In the genomic region with DNA sequence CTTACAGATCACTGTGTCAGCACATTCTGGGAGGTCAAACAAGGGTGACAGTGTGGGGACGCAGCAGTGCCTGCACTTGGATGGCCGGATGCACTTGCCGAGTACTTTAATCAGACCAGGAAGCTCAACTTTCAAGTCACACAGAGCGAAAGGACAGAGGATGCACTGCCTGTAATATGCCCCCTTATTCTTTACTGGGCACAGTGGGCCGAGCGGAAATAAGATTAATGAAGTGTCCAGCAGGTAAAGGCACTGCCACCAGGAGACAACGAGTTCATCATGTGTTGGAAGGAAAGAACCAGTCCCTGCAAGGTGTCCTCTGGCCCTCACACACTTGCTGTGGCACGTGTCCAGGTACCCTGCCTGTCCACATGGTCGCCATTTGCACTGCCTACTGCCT, we compare ENCODE assay signal across 16 mouse cellular contexts.
DNase-seq lines count a peak whose midpoint lies in the region; ATAC-seq and TF ChIP-seq lines count a peak whose summit lies in the region.
"Had no signal": no experiment of that assay in that cellular context is flagged by ENCODE, and none has a peak within 500 bp of the region (broad histone marks: within the 10 kb centered on the region; RNA-seq: fewer than 3 reads in every experiment).

No protein-coding gene starts in this region.

- no peak overlapping the region for H3K4me3 ChIP-seq in forebrain, embryonic 16.5 days (replicated peaks; ENCODE audit: low read length)
- H3K4me3 ChIP-seq in forebrain, embryonic 12.5 days (replicated peaks): no peak overlapping the region
- no peak overlapping the region for H3K4me3 ChIP-seq in ES-E14 (ENCODE audit: insufficient read depth in 1 of 2, low read depth in 1 of 2, low read length in 2 of 2, poor library complexity in 1 of 2, severe bottlenecking in 1 of 2)
- H3K4me3 ChIP-seq: limb, embryonic 15.5 days; midbrain, embryonic 13.5 days; stomach, embryonic 15.5 days had no signal

- H3K36me3 ChIP-seq in forebrain, embryonic 16.5 days (ENCODE audit: control insufficient read depth, insufficient read depth): peaks cover 4% of the 10 kb centered on the region
- H3K36me3 ChIP-seq in forebrain, embryonic 12.5 days (replicated peaks): peaks cover 63% of the 10 kb centered on the region
- H3K36me3 ChIP-seq in ES-E14 (ENCODE audit: control insufficient read depth, insufficient read depth, low read length, poor library complexity, severe bottlenecking): peaks cover 52% of the 10 kb centered on the region

- DNase-seq in kidney, postnatal 10 days: peak; percentile 33
- DNase-seq in kidney, adult 11 months: no peak
- DNase-seq in ES-E14 (ENCODE audit: low read depth, low spot score): no peak
- DNase-seq in cerebellum, adult 9-11 months: peak; percentile 86
- no peak for DNase-seq in T-cell, adult 2 months (ENCODE audit: low spot score)
- DNase-seq in spleen, postnatal 4 days (ENCODE audit: low spot score in 2 of 2): no peak
- DNase-seq: adrenal gland, postnatal 10 days; heart, adult 11 months; layer of hippocampus, adult 9-11 months; lung, embryonic 14.5 days had no signal

- H3K27ac ChIP-seq in forebrain, embryonic 16.5 days (ENCODE audit: low read length): no peak overlapping the region
- H3K27ac ChIP-seq in forebrain, embryonic 12.5 days: no peak overlapping the region
- H3K27ac ChIP-seq in ES-E14 (ENCODE audit: insufficient read depth, low read depth, low read length, poor library complexity, severe bottlenecking): peak overlapping the region; percentile 5; the same call in 1 of the 2 replicates
- H3K27ac ChIP-seq: limb, embryonic 15.5 days; midbrain, embryonic 13.5 days; stomach, embryonic 15.5 days had no signal

- H3K4me2 ChIP-seq in forebrain, embryonic 16.5 days (ENCODE audit: low read length): no peak overlapping the region
- no peak overlapping the region for H3K4me2 ChIP-seq in forebrain, embryonic 12.5 days
- H3K4me2 ChIP-seq: limb, embryonic 15.5 days; lung, embryonic 14.5 days; midbrain, embryonic 13.5 days; stomach, embryonic 15.5 days had no signal

- peaks cover 4% of the 10 kb centered on the region for H3K4me1 ChIP-seq in forebrain, embryonic 16.5 days (replicated peaks; ENCODE audit: control insufficient read depth, insufficient read depth, low read length)
- peaks cover 3% of the 10 kb centered on the region; the same call in 1 of the 2 replicates for H3K4me1 ChIP-seq in forebrain, embryonic 12.5 days
- peaks cover 0 to 6% of the 10 kb centered on the region in 2 experiments; a peak in 2 of 4 replicates for H3K4me1 ChIP-seq in ES-E14 (ENCODE audit: control insufficient read depth in 2 of 2, insufficient read depth in 2 of 2, low read length in 2 of 2, poor library complexity in 1 of 2)
- H3K4me1 ChIP-seq: midbrain, embryonic 13.5 days; stomach, embryonic 15.5 days had no signal

- H3K9me3 ChIP-seq in forebrain, embryonic 16.5 days (ENCODE audit: control insufficient read depth, low read length): no peaks in the 10 kb centered on the region
- no peaks in the 10 kb centered on the region for H3K9me3 ChIP-seq in forebrain, embryonic 12.5 days
- H3K9me3 ChIP-seq in ES-E14 (ENCODE audit: control insufficient read depth, insufficient read depth, low read depth, low read length): no peaks in the 10 kb centered on the region
- H3K9me3 ChIP-seq: limb, embryonic 15.5 days; midbrain, embryonic 13.5 days; stomach, embryonic 15.5 days had no signal

- in situ Hi-C loops in ES-E14 (cut with MboI; ENCODE audit: low sequenced_read_pairs in 2 of 2, unreplicated experiment in 2 of 2): loop anchor here in 1 of 2 experiments (25.0 kb wide), 1 partner anchor 187 kb away; no protein-coding TSS in a partner anchor

- no peak overlapping the region for H3K9ac ChIP-seq in forebrain, embryonic 16.5 days (replicated peaks; ENCODE audit: low read depth, low read length)
- H3K9ac ChIP-seq in forebrain, embryonic 12.5 days: no peak overlapping the region
- no peak overlapping the region for H3K9ac ChIP-seq in ES-E14 (ENCODE audit: insufficient read depth, low read depth, low read length, poor library complexity, severe bottlenecking)
- H3K9ac ChIP-seq: limb, embryonic 15.5 days; lung, embryonic 14.5 days; midbrain, embryonic 13.5 days; stomach, embryonic 15.5 days had no signal

- H3K27me3 ChIP-seq in forebrain, embryonic 16.5 days (replicated peaks; ENCODE audit: control insufficient read depth, insufficient read depth, low read length): no peaks in the 10 kb centered on the region
- no peaks in the 10 kb centered on the region for H3K27me3 ChIP-seq in forebrain, embryonic 12.5 days
- H3K27me3 ChIP-seq: limb, embryonic 15.5 days; midbrain, embryonic 13.5 days; stomach, embryonic 15.5 days had no signal

- ATAC-seq in forebrain, embryonic 16.5 days: peak; percentile 8; the same call in 1 of the 2 replicates
- no peak for ATAC-seq in forebrain, embryonic 12.5 days (ENCODE audit: low FRiP score)
- ATAC-seq: intestine, embryonic 16.5 days had no signal

- 77% methylated on average over 9 of the region's 9 CpGs for WGBS in forebrain, embryonic 16.5 days
- WGBS in forebrain, embryonic 12.5 days: 86% methylated on average over 9 of the region's 9 CpGs

TF ChIP-seq in ES-E14, 5 proteins besides CTCF, POLR2A, EP300 and RAD21:
- 0 out of 2 replicates have a peak, but pooled peaks have one; percentile 41 for TF ChIP-seq MAFK (IDR thresholded peaks at IDR 0.05; ENCODE audit: insufficient read depth, low read depth, low read length)
- no peak for TF ChIP-seq CHD2 (IDR thresholded peaks at IDR 0.05; ENCODE audit: low read depth, low read length)

Comparison
In these comparisons a context has a peak if more than half of its experiments do, and no peak if none do; other contexts are left out.
1. DNase-seq: peak in kidney, postnatal 10 days (single experiment) and cerebellum, adult 9-11 months (single experiment); none in kidney, adult 11 months (single experiment), ES-E14 (single experiment), T-cell, adult 2 months (single experiment) and spleen, postnatal 4 days (0 of 2).